In the genomic region with DNA sequence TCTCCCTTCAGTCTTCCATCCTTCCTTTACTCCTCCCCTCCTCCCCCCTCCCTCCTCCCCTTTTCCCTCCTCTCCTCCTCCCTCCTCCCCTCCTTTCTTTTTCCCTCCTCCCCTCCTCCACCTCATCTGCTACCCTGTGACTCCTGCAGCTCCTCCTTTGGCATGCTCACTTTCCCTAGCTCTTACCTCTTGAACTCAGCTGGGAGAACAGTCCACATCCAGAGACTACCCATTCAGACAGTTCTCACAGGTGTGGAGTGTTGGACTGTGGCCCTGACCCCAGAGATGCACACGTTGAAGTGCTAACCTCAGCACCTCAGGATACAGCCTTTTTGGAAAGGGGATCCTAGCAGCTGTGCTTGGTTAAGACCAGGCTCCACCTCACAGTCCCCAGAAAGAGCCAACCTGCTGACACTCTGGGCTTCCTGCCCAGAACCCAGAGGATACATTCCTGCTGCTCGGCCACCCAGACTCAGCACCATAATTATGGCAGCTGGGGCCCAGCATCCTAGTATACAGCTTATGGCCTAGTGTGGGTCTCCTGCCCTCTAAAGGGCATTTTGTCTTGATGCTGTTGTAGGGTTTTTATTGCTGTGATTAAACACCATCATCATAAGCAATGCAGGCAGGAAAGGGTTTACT, we compare ENCODE assay signal across 11 mouse cellular contexts. TPM values are rescaled to one million over a fixed set of nuclear protein-coding genes. Genes with fewer than 3 reads are reported as not detected.
DNase-seq lines count a peak whose midpoint lies in the region; ATAC-seq and TF ChIP-seq lines count a peak whose summit lies in the region.
"Had no signal": no experiment of that assay in that cellular context is flagged by ENCODE, and none has a peak within 500 bp of the region (broad histone marks: within the 10 kb centered on the region; RNA-seq: fewer than 3 reads in every experiment).

No protein-coding gene starts in this region.

- H3K4me1 ChIP-seq in forebrain, embryonic 14.5 days (ENCODE audit: control insufficient read depth, insufficient read depth, low read length), result no peaks in the 10 kb centered on the region
- H3K4me1 ChIP-seq in forebrain, embryonic 11.5 days (replicated peaks; ENCODE audit: control insufficient read depth, insufficient read depth, low read length), result no peaks in the 10 kb centered on the region
- no peaks in the 10 kb centered on the region for H3K4me1 ChIP-seq in neural tube, embryonic 14.5 days (ENCODE audit: control insufficient read depth, insufficient read depth, low read length)
- no peaks in the 10 kb centered on the region for H3K4me1 ChIP-seq in kidney, adult 2 months (ENCODE audit: control insufficient read depth, insufficient read depth, low read length)
- H3K4me1 ChIP-seq in stomach, embryonic 16.5 days (ENCODE audit: control insufficient read depth, insufficient read depth, low read length), result 0 out of 2 replicates have a peak, but pooled peaks cover 5% of the 10 kb centered on the region
- no peaks in the 10 kb centered on the region for H3K4me1 ChIP-seq in liver, embryonic 12.5 days

- no peaks in the 10 kb centered on the region for H3K9me3 ChIP-seq in forebrain, embryonic 14.5 days (replicated peaks; ENCODE audit: control insufficient read depth, low read length)
- H3K9me3 ChIP-seq in forebrain, embryonic 11.5 days (ENCODE audit: control insufficient read depth, low read length), result no peaks in the 10 kb centered on the region
- no peaks in the 10 kb centered on the region for H3K9me3 ChIP-seq in neural tube, embryonic 14.5 days (ENCODE audit: control insufficient read depth, low read length)
- no peaks in the 10 kb centered on the region for H3K9me3 ChIP-seq in stomach, embryonic 16.5 days (replicated peaks; ENCODE audit: control insufficient read depth, low read length)
- H3K9me3 ChIP-seq in liver, embryonic 12.5 days (replicated peaks), result no peaks in the 10 kb centered on the region

- H3K36me3 ChIP-seq in forebrain, embryonic 14.5 days (ENCODE audit: control insufficient read depth, insufficient read depth, low read length), result no peaks in the 10 kb centered on the region
- no peaks in the 10 kb centered on the region for H3K36me3 ChIP-seq in forebrain, embryonic 11.5 days (ENCODE audit: control insufficient read depth, insufficient read depth, low read length)
- H3K36me3 ChIP-seq in neural tube, embryonic 14.5 days (ENCODE audit: control insufficient read depth, insufficient read depth, low read length), result no peaks in the 10 kb centered on the region
- H3K36me3 ChIP-seq in kidney, adult 2 months (ENCODE audit: control insufficient read depth, insufficient read depth, low read length), result no peaks in the 10 kb centered on the region
- no peaks in the 10 kb centered on the region for H3K36me3 ChIP-seq in stomach, embryonic 16.5 days (ENCODE audit: control insufficient read depth, insufficient read depth, low read length)
- H3K36me3 ChIP-seq in liver, embryonic 12.5 days, result no peaks in the 10 kb centered on the region

- intact Hi-C loops in left cerebral cortex, postnatal 25 days (cut with DNase I), result no loop called here

- ATAC-seq in forebrain, embryonic 14.5 days, result no peak; the same call in 1 of the 2 replicates
- ATAC-seq in forebrain, embryonic 11.5 days (replicated peaks; ENCODE audit: low FRiP score), result no peak
- ATAC-seq in neural tube, embryonic 14.5 days (ENCODE audit: low read depth), result peak; percentile 41; the same call in 1 of the 2 replicates
- ATAC-seq in stomach, embryonic 16.5 days (ENCODE audit: insufficient read depth, low FRiP score), result peak; percentile 89
- ATAC-seq in liver, embryonic 12.5 days, result no peak

- H3K4me2 ChIP-seq in forebrain, embryonic 14.5 days (ENCODE audit: low read length), result no peak overlapping the region
- no peak overlapping the region for H3K4me2 ChIP-seq in forebrain, embryonic 11.5 days (ENCODE audit: low read depth, low read length, severe bottlenecking)
- no peak overlapping the region for H3K4me2 ChIP-seq in neural tube, embryonic 14.5 days (ENCODE audit: low read depth, low read length)
- H3K4me2 ChIP-seq in stomach, embryonic 16.5 days (ENCODE audit: low read depth, low read length), result no peak overlapping the region
- H3K4me2 ChIP-seq in liver, embryonic 12.5 days, result no peak overlapping the region

- no peak for TF ChIP-seq CTCF in kidney, adult 2 months (conservative IDR thresholded peaks at IDR 0.05; ENCODE audit: insufficient read depth, insufficient read length, low read depth, low read length)

- DNase-seq in forebrain, embryonic 14.5 days (ENCODE audit: low spot score), result peak; percentile 52
- no peak for DNase-seq in forebrain, embryonic 11.5 days (ENCODE audit: low spot score)
- DNase-seq in neural tube, embryonic 10.5 days (ENCODE audit: extremely low spot score, low spot score), result no peak
- DNase-seq in kidney, adult 2 months, result peak; percentile 92
- DNase-seq in left cerebral cortex, postnatal 25 days (ENCODE audit: low spot score in 2 of 2), result no peak
- DNase-seq: cerebellum, adult 11-12 months had no signal

- no peaks in the 10 kb centered on the region for H3K27me3 ChIP-seq in forebrain, embryonic 14.5 days (replicated peaks; ENCODE audit: control insufficient read depth, insufficient read depth, low read length)
- no peaks in the 10 kb centered on the region for H3K27me3 ChIP-seq in forebrain, embryonic 11.5 days (ENCODE audit: control insufficient read depth, insufficient read depth, low read length)
- no peaks in the 10 kb centered on the region for H3K27me3 ChIP-seq in neural tube, embryonic 14.5 days (ENCODE audit: control insufficient read depth, insufficient read depth, low read length)
- H3K27me3 ChIP-seq in kidney, adult 2 months (replicated peaks; ENCODE audit: control insufficient read depth, insufficient read depth, low read length), result no peaks in the 10 kb centered on the region
- no peaks in the 10 kb centered on the region for H3K27me3 ChIP-seq in stomach, embryonic 16.5 days (ENCODE audit: control insufficient read depth, insufficient read depth, low read length)
- H3K27me3 ChIP-seq in liver, embryonic 12.5 days (replicated peaks), result no peaks in the 10 kb centered on the region

- no peak overlapping the region for H3K27ac ChIP-seq in forebrain, embryonic 14.5 days (ENCODE audit: low read depth, low read length)
- H3K27ac ChIP-seq in forebrain, embryonic 11.5 days (ENCODE audit: low read depth, low read length), result no peak overlapping the region
- no peak overlapping the region for H3K27ac ChIP-seq in neural tube, embryonic 14.5 days (ENCODE audit: low read depth, low read length)
- peak overlapping the region; percentile 61; the same call in 1 of the 2 replicates for H3K27ac ChIP-seq in kidney, adult 2 months (ENCODE audit: insufficient read depth, low read depth, low read length)
- no peak overlapping the region; the same call in 1 of the 2 replicates for H3K27ac ChIP-seq in stomach, embryonic 16.5 days (ENCODE audit: low read length)
- no peak overlapping the region for H3K27ac ChIP-seq in liver, embryonic 12.5 days

- TF ChIP-seq POLR2A in kidney, adult 2 months (IDR thresholded peaks at IDR 0.05; ENCODE audit: low read depth, low read length), result no peak

- no peak overlapping the region for H3K4me3 ChIP-seq in forebrain, embryonic 14.5 days (ENCODE audit: low read depth, low read length)
- no peak overlapping the region for H3K4me3 ChIP-seq in forebrain, embryonic 11.5 days (ENCODE audit: low read depth, low read length)
- no peak overlapping the region for H3K4me3 ChIP-seq in neural tube, embryonic 14.5 days (ENCODE audit: low read depth, low read length)
- H3K4me3 ChIP-seq in kidney, adult 2 months (ENCODE audit: insufficient read depth, low read depth, low read length), result no peak overlapping the region
- no peak overlapping the region for H3K4me3 ChIP-seq in stomach, embryonic 16.5 days (replicated peaks; ENCODE audit: low read length)
- no peak overlapping the region for H3K4me3 ChIP-seq in liver, embryonic 12.5 days

- H3K9ac ChIP-seq in forebrain, embryonic 14.5 days (ENCODE audit: low read length), result no peak overlapping the region
- H3K9ac ChIP-seq in forebrain, embryonic 11.5 days (ENCODE audit: low read length), result no peak overlapping the region
- H3K9ac ChIP-seq in neural tube, embryonic 14.5 days (replicated peaks; ENCODE audit: low read depth, low read length), result no peak overlapping the region
- no peak overlapping the region for H3K9ac ChIP-seq in stomach, embryonic 16.5 days (ENCODE audit: low read length)
- H3K9ac ChIP-seq in liver, embryonic 12.5 days, result no peak overlapping the region

- 45% methylated on average over 2 of the region's 2 CpGs for WGBS in forebrain, embryonic 14.5 days
- 54% methylated on average over 2 of the region's 2 CpGs for WGBS in forebrain, embryonic 11.5 days
- 54% methylated on average over 2 of the region's 2 CpGs for WGBS in neural tube, embryonic 14.5 days
- 9% methylated on average over 2 of the region's 2 CpGs for WGBS in kidney, adult 2 months
- WGBS in stomach, embryonic 16.5 days, result 33% methylated on average over 2 of the region's 2 CpGs
- 62% methylated on average over 2 of the region's 2 CpGs for WGBS in liver, embryonic 12.5 days (ENCODE audit: insufficient replicate concordance)

RNA-seq across cellular contexts. Expression of gene Iqca, which starts 41.9 kb away (rescaled TPM):
- polyA plus RNA-seq in forebrain, embryonic 14.5 days (2014; fragmentation: Nextera tagmentation; extraction: Ambion mirVana), result 0.95 and 0.99 TPM in 2 replicates
- 0.29 and 0.36 TPM in 2 replicates for polyA plus RNA-seq in forebrain, embryonic 11.5 days (2014; fragmentation: Nextera tagmentation; extraction: Ambion mirVana)
- 0.70 TPM in 1 of 2 replicates, not detected in the other for polyA plus RNA-seq in neural tube, embryonic 14.5 days (2014; fragmentation: Nextera tagmentation; extraction: Ambion mirVana)
- polyA plus RNA-seq in kidney, adult 2 months (2012; rRNA removed), result 0.05 and 0.33 TPM in 2 replicates
- 0.12 TPM in 1 of 2 replicates, not detected in the other for polyA plus RNA-seq in stomach, embryonic 16.5 days (2015; fragmentation: Nextera tagmentation; extraction: Ambion mirVana)
- polyA plus RNA-seq in liver, embryonic 12.5 days (2016; fragmentation: Nextera tagmentation; extraction: Ambion mirVana), result 0.11 and 0.28 TPM in 2 replicates
- under 1 TPM; 0.32 to 0.64 TPM for total RNA-seq in left cerebral cortex, postnatal 25 days (2021)
- total RNA-seq: liver, adult 2 months; monocyte, adult 5-6 weeks had no signal
- polyA plus RNA-seq: liver, adult 2 months had no signal

Comparison
In these comparisons a context has a peak if more than half of its experiments do, and no peak if none do; other contexts are left out.
1. DNase-seq: peak in forebrain, embryonic 14.5 days (single experiment) and kidney, adult 2 months (single experiment); none in forebrain, embryonic 11.5 days (single experiment), neural tube, embryonic 10.5 days (single experiment) and left cerebral cortex, postnatal 25 days (0 of 2).
2. ATAC-seq: peak in neural tube, embryonic 14.5 days (single experiment) and stomach, embryonic 16.5 days (single experiment); none in forebrain, embryonic 14.5 days (single experiment), forebrain, embryonic 11.5 days (single experiment) and liver, embryonic 12.5 days (single experiment).